Comparison of ENCODE assay signal across 8 mouse cellular contexts in the genomic region with DNA sequence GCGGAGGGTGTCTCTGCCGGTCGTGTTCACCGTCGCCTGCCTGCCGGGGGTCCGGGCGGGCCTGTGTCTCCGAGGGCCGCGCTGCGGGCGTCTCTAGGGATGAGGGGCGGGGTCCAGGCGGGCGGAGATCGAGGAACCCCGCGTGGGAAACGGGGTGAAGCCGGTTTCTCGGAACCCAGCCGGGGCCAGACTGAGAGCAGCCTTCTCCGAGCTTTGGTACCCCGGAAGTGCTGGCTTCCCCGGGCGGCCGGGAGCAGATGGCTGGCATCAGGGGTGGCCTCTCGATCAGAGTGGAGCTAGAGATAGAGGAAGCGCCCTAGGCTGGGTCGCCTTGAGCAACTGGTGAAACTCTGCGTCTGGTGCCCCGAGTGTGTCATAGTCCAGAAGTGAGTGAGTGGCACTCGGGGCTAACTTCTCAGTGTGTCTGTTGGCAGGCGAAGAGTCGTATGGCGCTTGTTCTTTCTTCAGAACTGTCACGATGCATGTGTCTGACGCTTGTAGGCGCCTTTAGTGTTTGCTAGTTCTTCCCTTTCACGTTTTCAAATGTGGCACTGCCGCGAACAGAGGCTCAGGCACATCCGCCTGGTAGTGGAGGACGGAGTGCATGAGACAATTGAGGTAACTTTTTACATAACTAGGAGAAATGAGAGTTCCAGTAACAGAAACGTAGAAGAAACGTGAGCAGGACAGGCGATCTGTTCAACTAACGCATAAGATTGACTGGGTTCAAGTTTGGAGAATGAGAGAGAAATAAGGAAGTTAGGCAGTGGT. TPM values are rescaled to one million over a fixed set of nuclear protein-coding genes. Genes with fewer than 3 reads are reported as not detected.
A peak's percentile ranks its signal among the peaks of the same experiment; 100 is the strongest.
DNase-seq lines count a peak whose midpoint lies in the region; ATAC-seq and TF ChIP-seq lines count a peak whose summit lies in the region.

No protein-coding gene starts in this region.

- no peak for DNase-seq in gastrocnemius, adult 2 months
- no peak for DNase-seq in gastrocnemius, postnatal 10 days
- DNase-seq in c-Kit-positive CD71-positive TER-119-positive erythroid progenitor cells, embryonic 14.5 days (ENCODE audit: low spot score), result peak; percentile 59
- DNase-seq in limb, embryonic 10.5 days (ENCODE audit: low spot score), result no peak
- DNase-seq in spleen, adult 12 weeks (ENCODE audit: low spot score), result no peak

- H3K79me2 ChIP-seq in C2C12 (ENCODE audit: control insufficient read depth, insufficient read depth), result peaks cover 54% of the 10 kb centered on the region

- ATAC-seq in heart, embryonic 14.5 days (ENCODE audit: insufficient number of reproducible peaks, insufficient read depth, low FRiP score, low read depth), result peak; percentile 75
- peak; percentile 88 for ATAC-seq in neural tube, embryonic 13.5 days (ENCODE audit: low read depth)

- intact Hi-C loops in gastrocnemius, adult 2 months (cut with DNase I), result loop anchor here (5.0 kb wide), 1 partner anchor 56 kb away; a partner anchor contains a TSS

- no peaks in the 10 kb centered on the region for H3K27me3 ChIP-seq in C2C12 (ENCODE audit: control insufficient read depth, insufficient read depth, insufficient read length)
- no peaks in the 10 kb centered on the region for H3K27me3 ChIP-seq in heart, embryonic 14.5 days (ENCODE audit: control insufficient read depth, insufficient read depth, low read length)
- H3K27me3 ChIP-seq in limb, embryonic 10.5 days (ENCODE audit: low read depth, poor library complexity, severe bottlenecking), result no peaks in the 10 kb centered on the region
- no peaks in the 10 kb centered on the region for H3K27me3 ChIP-seq in neural tube, embryonic 13.5 days

- H3K79me3 ChIP-seq in C2C12 (ENCODE audit: low read depth), result peaks cover 43% of the 10 kb centered on the region

- peak overlapping the region; percentile 82 for H3K4me2 ChIP-seq in heart, embryonic 14.5 days (ENCODE audit: low read length)
- peak overlapping the region; percentile 80 for H3K4me2 ChIP-seq in neural tube, embryonic 13.5 days

- peak overlapping the region; percentile 94 for H3K4me3 ChIP-seq in gastrocnemius, adult 2 months
- peak overlapping the region; percentile 75 for H3K4me3 ChIP-seq in C2C12 (ENCODE audit: insufficient read depth, poor library complexity, severe bottlenecking)
- H3K4me3 ChIP-seq in heart, embryonic 14.5 days (ENCODE audit: control insufficient read depth in 1 of 2, insufficient read depth in 1 of 2, low read depth in 1 of 2, low read length in 2 of 2), result peak overlapping the region; percentile 75 to 99
- peak overlapping the region; percentile 99 for H3K4me3 ChIP-seq in limb, embryonic 10.5 days
- peak overlapping the region; percentile 98 for H3K4me3 ChIP-seq in neural tube, embryonic 13.5 days

- peak overlapping the region; percentile 94 for H3K9ac ChIP-seq in heart, embryonic 14.5 days (ENCODE audit: low read length)
- peak overlapping the region; percentile 90 for H3K9ac ChIP-seq in neural tube, embryonic 13.5 days

- under 1% methylated on average over 49 of the region's 49 CpGs for whole genome bisulfite sequencing in heart, embryonic 14.5 days
- 1% methylated on average over 49 of the region's 49 CpGs for WGBS in limb, embryonic 10.5 days
- WGBS in neural tube, embryonic 13.5 days, result 1% methylated on average over 49 of the region's 49 CpGs

- TF ChIP-seq CTCF in gastrocnemius, adult 2 months (IDR thresholded peaks at IDR 0.05), result no peak
- no peak for TF ChIP-seq CTCF in C2C12 (IDR thresholded peaks at IDR 0.05; ENCODE audit: control insufficient read depth, insufficient read depth, insufficient read length)

- H3K36me3 ChIP-seq in C2C12 (ENCODE audit: control insufficient read depth, insufficient read depth), result peaks cover 20% of the 10 kb centered on the region
- H3K36me3 ChIP-seq in heart, embryonic 14.5 days (ENCODE audit: control insufficient read depth, insufficient read depth, low read length), result peaks cover 4% of the 10 kb centered on the region
- peaks cover 26% of the 10 kb centered on the region for H3K36me3 ChIP-seq in limb, embryonic 10.5 days
- peaks cover 10% of the 10 kb centered on the region; the same call in 1 of the 2 replicates for H3K36me3 ChIP-seq in neural tube, embryonic 13.5 days

- peak overlapping the region; percentile 82 for H3ac ChIP-seq in C2C12 (ENCODE audit: control insufficient read depth, insufficient read length, low read depth)

- peaks cover 2 to 10% of the 10 kb centered on the region in 2 experiments; a peak in 3 of 4 replicates for H3K4me1 ChIP-seq in heart, embryonic 14.5 days (ENCODE audit: control insufficient read depth in 2 of 2, insufficient read depth in 2 of 2, low read length in 2 of 2)
- peaks cover 10% of the 10 kb centered on the region for H3K4me1 ChIP-seq in limb, embryonic 10.5 days
- H3K4me1 ChIP-seq in neural tube, embryonic 13.5 days (replicated peaks), result peaks cover 34% of the 10 kb centered on the region

- peak overlapping the region; percentile 97 for H3K27ac ChIP-seq in gastrocnemius, adult 2 months
- peak overlapping the region; percentile 73 to 90 for H3K27ac ChIP-seq in heart, embryonic 14.5 days (replicated peaks in 1 of 2; ENCODE audit: control insufficient read depth in 1 of 2, insufficient read depth in 1 of 2, low read depth in 2 of 2, low read length in 2 of 2)
- peak overlapping the region; percentile 95 for H3K27ac ChIP-seq in limb, embryonic 10.5 days
- H3K27ac ChIP-seq in neural tube, embryonic 13.5 days (replicated peaks), result peak overlapping the region; percentile 98

- H3K9me3 ChIP-seq in heart, embryonic 14.5 days (ENCODE audit: control insufficient read depth, low read length), result no peaks in the 10 kb centered on the region
- H3K9me3 ChIP-seq in limb, embryonic 10.5 days (replicated peaks), result no peaks in the 10 kb centered on the region
- H3K9me3 ChIP-seq in neural tube, embryonic 13.5 days, result no peaks in the 10 kb centered on the region

TF ChIP-seq in C2C12, 6 proteins besides CTCF, POLR2A, EP300 and RAD21:
- TF ChIP-seq CEBPB (IDR thresholded peaks at IDR 0.05; ENCODE audit: low read depth), result no peak
- no peak for TF ChIP-seq USF1 (IDR thresholded peaks at IDR 0.05; ENCODE audit: low read depth)
- no peak for TF ChIP-seq FOSL1 (IDR thresholded peaks at IDR 0.05; ENCODE audit: insufficient read depth, low read length, poor library complexity, severe bottlenecking)
- no peak for TF ChIP-seq MYOG (IDR thresholded peaks at IDR 0.05; ENCODE audit: control insufficient read depth, extremely low read depth, insufficient read length)
- TF ChIP-seq MAX (IDR thresholded peaks at IDR 0.05), result no peak
- no peak for TF ChIP-seq MYOD1 (IDR thresholded peaks at IDR 0.05; ENCODE audit: control insufficient read depth, insufficient read length, low read depth)

RNA-seq across cellular contexts. Expression of a gene that starts 0.5 kb away (rescaled TPM):
- total RNA-seq in gastrocnemius, adult 2 months (2021), result 10 to 100 TPM; 25.8 to 31.2 TPM
- total RNA-seq in gastrocnemius, postnatal 10 days (2021), result 10 to 100 TPM; 28.0 to 34.1 TPM
- polyA plus RNA-seq in C2C12 (2012; fragmentation: generic; extraction: Trizol), result 36.6 TPM
- polyA plus RNA-seq in heart, embryonic 14.5 days (2014; fragmentation: Nextera tagmentation; extraction: Ambion mirVana), result 48.9 and 50.8 TPM in 2 replicates
- polyA plus RNA-seq in limb, embryonic 10.5 days (2016; fragmentation: Nextera tagmentation; extraction: Ambion mirVana), result 59.8 and 60.9 TPM in 2 replicates
- 70.0 and 73.0 TPM in 2 replicates for polyA plus RNA-seq in neural tube, embryonic 13.5 days (2015; fragmentation: Nextera tagmentation; extraction: Ambion mirVana)

RNA-seq across cellular contexts. Expression of a gene that starts 57.5 kb away (rescaled TPM):
- total RNA-seq in gastrocnemius, adult 2 months (2021), result 10 to 100 TPM; 43.0 to 52.8 TPM
- 10 to 100 TPM; 54.6 to 75.1 TPM for total RNA-seq in gastrocnemius, postnatal 10 days (2021)
- polyA plus RNA-seq in C2C12 (2012; fragmentation: generic; extraction: Trizol), result 25.8 TPM
- 140 and 157 TPM in 2 replicates for polyA plus RNA-seq in heart, embryonic 14.5 days (2014; fragmentation: Nextera tagmentation; extraction: Ambion mirVana)
- 282 and 308 TPM in 2 replicates for polyA plus RNA-seq in limb, embryonic 10.5 days (2016; fragmentation: Nextera tagmentation; extraction: Ambion mirVana)
- 273 and 280 TPM in 2 replicates for polyA plus RNA-seq in neural tube, embryonic 13.5 days (2015; fragmentation: Nextera tagmentation; extraction: Ambion mirVana)
